Mouse (Mus musculus): ENCODE data around the gene Fndc3b. TPM values are rescaled to one million over a fixed set of nuclear protein-coding genes. Genes with fewer than 3 reads are reported as not detected.

The Fndc3b gene
- polyA plus RNA-seq, 1 experiment from 2014 or later = 14.9 TPM

DNA sequence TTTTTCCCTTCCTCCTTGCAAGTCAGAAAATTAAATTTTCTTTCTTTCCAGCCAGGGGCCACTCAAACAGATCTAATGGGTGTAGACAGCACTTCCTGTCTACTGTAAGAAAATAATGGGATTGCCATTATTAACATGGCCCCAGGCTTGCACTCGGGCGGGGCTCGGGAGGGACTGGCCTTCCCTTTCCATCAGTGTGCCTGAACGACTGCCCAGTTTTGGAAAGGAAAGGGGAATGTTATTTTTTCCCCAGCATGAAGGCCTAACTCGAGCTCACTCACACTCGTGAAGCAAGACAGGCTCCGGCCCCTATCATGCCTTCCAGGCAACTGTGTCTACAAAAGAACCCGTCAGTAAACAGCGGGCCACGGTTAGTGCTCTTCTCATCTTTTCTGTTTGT, 16.5 kb downstream of the Fndc3b start:
- ATAC-seq = no peak
- H3K4me1 ChIP-seq (ENCODE audit: insufficient read depth) = peaks cover 49% of the 10 kb centered on the region
- no peak for TF ChIP-seq CTCF (IDR thresholded peaks at IDR 0.05; ENCODE audit: low read depth)
- TF ChIP-seq EP300 (IDR thresholded peaks at IDR 0.05; ENCODE audit: low read depth) = no peak
- H3K4me2 ChIP-seq (ENCODE audit: low read depth, low read length) = no peak overlapping the region
- no peak for DNase-seq
- no peaks in the 10 kb centered on the region for H3K9me3 ChIP-seq (ENCODE audit: low read length)
- WGBS (ENCODE audit: insufficient replicate concordance) = 55% methylated on average over 10 of the region's 10 CpGs
- H3K4me3 ChIP-seq (ENCODE audit: low read depth, low read length) = no peak overlapping the region
- H3K9ac ChIP-seq (replicated peaks) = no peak overlapping the region
- peak overlapping the region; percentile 48; the same call in 1 of the 2 replicates for H3K27ac ChIP-seq (ENCODE audit: low read depth)
- H3K27me3 ChIP-seq (ENCODE audit: insufficient read depth, low read length) = no peaks in the 10 kb centered on the region
- no peaks in the 10 kb centered on the region for H3K36me3 ChIP-seq (replicated peaks; ENCODE audit: insufficient read depth, low read length)

DNA sequence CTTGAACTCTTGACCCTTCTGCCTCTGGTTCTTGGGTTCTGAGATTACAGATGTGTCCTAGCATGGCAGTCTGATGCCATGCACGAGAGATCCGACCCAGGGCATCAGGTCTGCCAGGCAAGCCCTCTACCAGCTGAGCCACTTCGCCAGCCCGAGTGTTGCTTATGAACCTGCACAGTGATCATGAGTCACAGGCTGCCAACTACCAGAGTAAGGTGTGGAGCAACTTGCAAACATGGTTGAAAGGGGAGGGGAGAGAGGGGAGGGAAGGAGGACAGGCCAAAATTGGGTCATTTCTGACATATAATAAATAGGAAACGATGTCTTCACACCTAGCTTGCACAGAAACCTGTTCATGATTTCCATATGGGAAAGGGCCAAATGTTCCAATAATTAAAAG, 17.0 kb downstream of the Fndc3b start:
- H3K27ac ChIP-seq (ENCODE audit: low read depth) = 0 out of 2 replicates have a peak overlapping the region, but pooled peaks have one; percentile 7
- 67% methylated on average over 5 of the region's 5 CpGs for WGBS (ENCODE audit: insufficient replicate concordance)
- TF ChIP-seq EP300 (IDR thresholded peaks at IDR 0.05; ENCODE audit: low read depth) = no peak
- TF ChIP-seq CTCF (IDR thresholded peaks at IDR 0.05; ENCODE audit: low read depth) = no peak
- H3K27me3 ChIP-seq (ENCODE audit: insufficient read depth, low read length) = no peaks in the 10 kb centered on the region
- no peak overlapping the region for H3K4me3 ChIP-seq (ENCODE audit: low read depth, low read length)
- ATAC-seq (peak; percentile 20; the same call in 1 of the 2 replicates), DNase-seq (no peak)
- no peak overlapping the region for H3K9ac ChIP-seq (replicated peaks)
- H3K9me3 ChIP-seq (ENCODE audit: low read length) = no peaks in the 10 kb centered on the region
- no peak overlapping the region for H3K4me2 ChIP-seq (ENCODE audit: low read depth, low read length)
- no peaks in the 10 kb centered on the region for H3K36me3 ChIP-seq (replicated peaks; ENCODE audit: insufficient read depth, low read length)
- peaks cover 53% of the 10 kb centered on the region for H3K4me1 ChIP-seq (ENCODE audit: insufficient read depth)

DNA sequence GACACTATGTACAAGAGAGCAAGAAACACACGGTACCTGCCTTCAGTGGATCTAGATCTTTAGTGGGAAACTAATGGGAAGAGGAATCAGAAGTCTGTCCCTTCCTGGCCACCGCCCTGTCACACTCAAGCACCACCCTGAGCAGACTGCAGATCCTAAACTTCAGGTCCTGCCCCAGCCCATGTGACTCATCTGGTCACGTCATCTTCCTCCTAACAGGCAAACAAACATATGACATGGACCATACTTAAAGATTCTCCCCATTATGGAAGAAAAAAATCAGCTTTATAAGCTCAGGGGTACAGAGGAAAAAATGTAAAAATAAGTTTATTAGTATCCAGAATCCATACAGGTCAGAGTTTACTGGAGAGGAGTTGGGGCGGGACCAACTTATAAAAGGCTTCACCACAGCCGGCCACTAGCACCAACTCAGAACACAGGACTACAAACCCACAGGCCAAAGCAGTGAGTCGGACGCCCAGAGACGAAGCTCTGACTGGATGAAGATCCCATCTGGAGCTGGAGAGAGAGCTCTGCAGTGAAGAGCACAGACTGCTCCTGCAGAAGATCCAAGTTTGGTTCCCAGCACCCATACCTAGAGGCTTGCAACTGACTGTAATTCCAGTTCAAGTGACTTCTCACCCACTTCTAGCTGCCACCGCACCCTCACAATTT, 19.5 kb downstream of the Fndc3b start:
- 62% methylated on average over 9 of the region's 9 CpGs for WGBS (ENCODE audit: insufficient replicate concordance)
- Histone ChIP-seq H3K4me1 (ENCODE audit: insufficient read depth) (peaks cover 68% of the 10 kb centered on the region), H3K4me3 (ENCODE audit: low read depth, low read length) (no peak overlapping the region), H3K9ac (replicated peaks) (no peak overlapping the region), H3K27me3 (ENCODE audit: insufficient read depth, low read length) (no peaks in the 10 kb centered on the region), H3K4me2 (ENCODE audit: low read depth, low read length) (no peak overlapping the region), H3K27ac (ENCODE audit: low read depth) (peak overlapping the region; percentile 98), H3K36me3 (replicated peaks; ENCODE audit: insufficient read depth, low read length) (no peaks in the 10 kb centered on the region; the same call in 1 of the 2 replicates), H3K9me3 (ENCODE audit: low read length) (no peaks in the 10 kb centered on the region)
- ATAC-seq (peak; percentile 6; the same call in 1 of the 2 replicates), DNase-seq (no peak)
- TF ChIP-seq EP300 (IDR thresholded peaks at IDR 0.05; ENCODE audit: low read depth) (no peak), CTCF (IDR thresholded peaks at IDR 0.05; ENCODE audit: low read depth) (no peak)

- 13% methylated on average over 6 of the region's 6 CpGs for WGBS (ENCODE audit: insufficient replicate concordance)
- Histone ChIP-seq H3K9me3 (ENCODE audit: low read length) (no peaks in the 10 kb centered on the region), H3K36me3 (replicated peaks; ENCODE audit: insufficient read depth, low read length) (no peaks in the 10 kb centered on the region; the same call in 1 of the 2 replicates), H3K4me2 (ENCODE audit: low read depth, low read length) (peak overlapping the region; percentile 45), H3K27me3 (ENCODE audit: insufficient read depth, low read length) (no peaks in the 10 kb centered on the region), H3K9ac (replicated peaks) (peak overlapping the region; percentile 47; the same call in 1 of the 2 replicates), H3K4me1 (ENCODE audit: insufficient read depth) (peaks cover 70% of the 10 kb centered on the region), H3K4me3 (ENCODE audit: low read depth, low read length) (peak overlapping the region; percentile 7; the same call in 1 of the 2 replicates), H3K27ac (ENCODE audit: low read depth) (peak overlapping the region; percentile 98)
- ATAC-seq = peak; percentile 77
- TF ChIP-seq EP300 (IDR thresholded peaks at IDR 0.05; ENCODE audit: low read depth) (peak; percentile 81), CTCF (IDR thresholded peaks at IDR 0.05; ENCODE audit: low read depth) (no peak)
- DNase-seq = peak; percentile 82
Observed at GRCm38 (mm10) chr3:27690030-27690429, 21.1 kb downstream of the Fndc3b start.

- H3K9me3 ChIP-seq (ENCODE audit: low read length) = no peaks in the 10 kb centered on the region
- ATAC-seq (peak; percentile 47), DNase-seq (peak; percentile 70)
- H3K27me3 ChIP-seq (ENCODE audit: insufficient read depth, low read length) = no peaks in the 10 kb centered on the region
- 37% methylated on average over 12 of the region's 12 CpGs for WGBS (ENCODE audit: insufficient replicate concordance)
- H3K4me1 ChIP-seq (ENCODE audit: insufficient read depth) = peaks cover 75% of the 10 kb centered on the region
- TF ChIP-seq EP300 (IDR thresholded peaks at IDR 0.05; ENCODE audit: low read depth) (no peak; the same call in 1 of the 2 replicates), CTCF (IDR thresholded peaks at IDR 0.05; ENCODE audit: low read depth) (no peak)
- no peaks in the 10 kb centered on the region; the same call in 1 of the 2 replicates for H3K36me3 ChIP-seq (replicated peaks; ENCODE audit: insufficient read depth, low read length)
- peak overlapping the region; percentile 47; the same call in 1 of the 2 replicates for H3K9ac ChIP-seq (replicated peaks)
- H3K27ac ChIP-seq (ENCODE audit: low read depth) = peak overlapping the region; percentile 98
- peak overlapping the region; percentile 45 for H3K4me2 ChIP-seq (ENCODE audit: low read depth, low read length)
- peak overlapping the region; percentile 7; the same call in 1 of the 2 replicates for H3K4me3 ChIP-seq (ENCODE audit: low read depth, low read length)
Observed at GRCm38 (mm10) chr3:27689149-27689865, 21.8 kb downstream of the Fndc3b start.

All from liver, postnatal 0 days (tissue).